Mouse (Mus musculus): ENCODE data around the gene Gdf15. TPM values are rescaled to one million over a fixed set of nuclear protein-coding genes. Genes with fewer than 3 reads are reported as not detected.

Gdf15 gene
- polyA plus RNA-seq, 1 experiment from 2014 or later: 0.20 TPM

- peak within 1 kb of the TSS; percentile 83 for H3K4me2 ChIP-seq (ENCODE audit: low read length)
- peak within 1 kb of the TSS; percentile 52 for H3K4me3 ChIP-seq (replicated peaks; ENCODE audit: low read length)
- H3K9me3 ChIP-seq (ENCODE audit: control insufficient read depth, low read length): no peaks in the 10 kb centered on the region
- no peaks in the 10 kb centered on the region for H3K36me3 ChIP-seq (ENCODE audit: control insufficient read depth, insufficient read depth)
- WGBS: under 1% methylated on average over 60 of the region's 60 CpGs
- H3K27me3 ChIP-seq (replicated peaks; ENCODE audit: control insufficient read depth, insufficient read depth, low read length): no peaks in the 10 kb centered on the region
- H3K4me1 ChIP-seq (replicated peaks; ENCODE audit: control insufficient read depth, insufficient read depth, low read length): peaks cover 19% of the 10 kb centered on the region
- H3K9ac ChIP-seq (replicated peaks; ENCODE audit: low read depth, low read length): peak within 1 kb of the TSS; percentile 60
- peak within 1 kb of the TSS; percentile 93 for H3K27ac ChIP-seq (ENCODE audit: low read length)
- ATAC-seq: peak; percentile 98
Observed at GRCm38 (mm10) chr8:70673079-70673856, 41.0 kb upstream of the Gdf15 start, which contains the start of gene Lsm4. TSS of gene Lsm4 (plus strand) at chr8:70673248.

GRCm38 (mm10) chr8:70672325-70673078 is 40.2 kb upstream of the Gdf15 start:
- ATAC-seq: no peak
- Histone ChIP-seq H3K4me3 (replicated peaks; ENCODE audit: low read length) (peak overlapping the region; percentile 40), H3K9me3 (ENCODE audit: control insufficient read depth, low read length) (no peaks in the 10 kb centered on the region), H3K4me1 (replicated peaks; ENCODE audit: control insufficient read depth, insufficient read depth, low read length) (peaks cover 19% of the 10 kb centered on the region), H3K27me3 (replicated peaks; ENCODE audit: control insufficient read depth, insufficient read depth, low read length) (no peaks in the 10 kb centered on the region), H3K27ac (ENCODE audit: low read length) (peak overlapping the region; percentile 93), H3K36me3 (ENCODE audit: control insufficient read depth, insufficient read depth) (no peaks in the 10 kb centered on the region), H3K9ac (replicated peaks; ENCODE audit: low read depth, low read length) (peak overlapping the region; percentile 60), H3K4me2 (ENCODE audit: low read length) (peak overlapping the region; percentile 52)
- 37% methylated on average over 19 of the region's 19 CpGs for WGBS

- peaks cover 19% of the 10 kb centered on the region for H3K4me1 ChIP-seq (replicated peaks; ENCODE audit: control insufficient read depth, insufficient read depth, low read length)
- H3K4me2 ChIP-seq (ENCODE audit: low read length): no peak overlapping the region
- H3K27me3 ChIP-seq (replicated peaks; ENCODE audit: control insufficient read depth, insufficient read depth, low read length): no peaks in the 10 kb centered on the region
- H3K4me3 ChIP-seq (replicated peaks; ENCODE audit: low read length): no peak overlapping the region
- 62% methylated on average over 10 of the region's 10 CpGs for WGBS
- H3K36me3 ChIP-seq (ENCODE audit: control insufficient read depth, insufficient read depth): no peaks in the 10 kb centered on the region
- peak overlapping the region; percentile 13; the same call in 1 of the 2 replicates for H3K27ac ChIP-seq (ENCODE audit: low read length)
- no peaks in the 10 kb centered on the region for H3K9me3 ChIP-seq (ENCODE audit: control insufficient read depth, low read length)
- H3K9ac ChIP-seq (replicated peaks; ENCODE audit: low read depth, low read length): no peak overlapping the region
- no peak for ATAC-seq
Observed at GRCm38 (mm10) chr8:70671615-70672324, 39.5 kb upstream of the Gdf15 start.

GRCm38 (mm10) chr8:70667071-70667470 is 34.8 kb upstream of the Gdf15 start:
- no peak overlapping the region for H3K4me3 ChIP-seq (replicated peaks; ENCODE audit: low read length)
- 60% methylated on average over 5 of the region's 5 CpGs for WGBS
- H3K4me2 ChIP-seq (ENCODE audit: low read length): no peak overlapping the region
- H3K36me3 ChIP-seq (ENCODE audit: control insufficient read depth, insufficient read depth): no peaks in the 10 kb centered on the region
- no peak overlapping the region for H3K9ac ChIP-seq (replicated peaks; ENCODE audit: low read depth, low read length)
- no peaks in the 10 kb centered on the region for H3K27me3 ChIP-seq (replicated peaks; ENCODE audit: control insufficient read depth, insufficient read depth, low read length)
- H3K4me1 ChIP-seq (replicated peaks; ENCODE audit: control insufficient read depth, insufficient read depth, low read length): no peaks in the 10 kb centered on the region
- no peaks in the 10 kb centered on the region for H3K9me3 ChIP-seq (ENCODE audit: control insufficient read depth, low read length)
- ATAC-seq: peak; percentile 71
- H3K27ac ChIP-seq (ENCODE audit: low read length): no peak overlapping the region

GRCm38 (mm10) chr8:70665599-70665998 is 33.3 kb upstream of the Gdf15 start:
- H3K27me3 ChIP-seq (replicated peaks; ENCODE audit: control insufficient read depth, insufficient read depth, low read length): no peaks in the 10 kb centered on the region
- no peak for ATAC-seq
- no peak overlapping the region for H3K4me2 ChIP-seq (ENCODE audit: low read length)
- WGBS: 79% methylated on average over 2 of the region's 2 CpGs
- no peaks in the 10 kb centered on the region for H3K36me3 ChIP-seq (ENCODE audit: control insufficient read depth, insufficient read depth)
- H3K27ac ChIP-seq (ENCODE audit: low read length): no peak overlapping the region
- no peaks in the 10 kb centered on the region; the same call in 1 of the 2 replicates for H3K4me1 ChIP-seq (replicated peaks; ENCODE audit: control insufficient read depth, insufficient read depth, low read length)
- H3K9ac ChIP-seq (replicated peaks; ENCODE audit: low read depth, low read length): no peak overlapping the region
- no peaks in the 10 kb centered on the region for H3K9me3 ChIP-seq (ENCODE audit: control insufficient read depth, low read length)
- H3K4me3 ChIP-seq (replicated peaks; ENCODE audit: low read length): no peak overlapping the region

- H3K36me3 ChIP-seq (ENCODE audit: control insufficient read depth, insufficient read depth): no peaks in the 10 kb centered on the region
- H3K4me3 ChIP-seq (replicated peaks; ENCODE audit: low read length): no peak overlapping the region
Observed at GRCm38 (mm10) chr8:70664631-70665030, 32.4 kb upstream of the Gdf15 start.

GRCm38 (mm10) chr8:70663691-70664090 is 31.4 kb upstream of the Gdf15 start:
- Histone ChIP-seq H3K36me3 (ENCODE audit: control insufficient read depth, insufficient read depth) (no peaks in the 10 kb centered on the region), H3K4me1 (replicated peaks; ENCODE audit: control insufficient read depth, insufficient read depth, low read length) (peaks cover 15% of the 10 kb centered on the region), H3K9me3 (ENCODE audit: control insufficient read depth, low read length) (no peaks in the 10 kb centered on the region), H3K4me2 (ENCODE audit: low read length) (no peak overlapping the region), H3K9ac (replicated peaks; ENCODE audit: low read depth, low read length) (no peak overlapping the region), H3K4me3 (replicated peaks; ENCODE audit: low read length) (no peak overlapping the region), H3K27ac (ENCODE audit: low read length) (no peak overlapping the region), H3K27me3 (replicated peaks; ENCODE audit: control insufficient read depth, insufficient read depth, low read length) (no peaks in the 10 kb centered on the region)
- no peak for ATAC-seq
- 39% methylated on average over 4 of the region's 4 CpGs for WGBS

More at GRCm38 (mm10) chr8:70664631-70665030, 32.4 kb upstream of the Gdf15 start:
- no peaks in the 10 kb centered on the region for H3K9me3 ChIP-seq (ENCODE audit: control insufficient read depth, low read length)
- ATAC-seq: no peak
- no peak overlapping the region for H3K4me2 ChIP-seq (ENCODE audit: low read length)
- H3K9ac ChIP-seq (replicated peaks; ENCODE audit: low read depth, low read length): no peak overlapping the region
- peaks cover 9% of the 10 kb centered on the region for H3K4me1 ChIP-seq (replicated peaks; ENCODE audit: control insufficient read depth, insufficient read depth, low read length)
- H3K27me3 ChIP-seq (replicated peaks; ENCODE audit: control insufficient read depth, insufficient read depth, low read length): no peaks in the 10 kb centered on the region
- WGBS: 88% methylated on average over 2 of the region's 3 CpGs
- no peak overlapping the region for H3K27ac ChIP-seq (ENCODE audit: low read length)

GRCm38 (mm10) chr8:70660273-70660725 is 28.0 kb upstream of the Gdf15 start, which contains the start of gene Pgpep1:
TSS of gene Pgpep1 (minus strand) at chr8:70660388.
- H3K9me3 ChIP-seq (ENCODE audit: control insufficient read depth, low read length): no peaks in the 10 kb centered on the region
- WGBS: 4% methylated on average over 14 of the region's 14 CpGs
- H3K4me3 ChIP-seq (replicated peaks; ENCODE audit: low read length): peak within 1 kb of the TSS; percentile 63

More at GRCm38 (mm10) chr8:70660273-70660725, 28.0 kb upstream of the Gdf15 start, which contains the start of gene Pgpep1:
- H3K36me3 ChIP-seq (ENCODE audit: control insufficient read depth, insufficient read depth): no peaks in the 10 kb centered on the region
- H3K9ac ChIP-seq (replicated peaks; ENCODE audit: low read depth, low read length): peak within 1 kb of the TSS; percentile 77
- ATAC-seq: peak; percentile 35
- H3K27ac ChIP-seq (ENCODE audit: low read length): peak within 1 kb of the TSS; percentile 45; the same call in 1 of the 2 replicates
- H3K4me2 ChIP-seq (ENCODE audit: low read length): peak within 1 kb of the TSS; percentile 85
- H3K27me3 ChIP-seq (replicated peaks; ENCODE audit: control insufficient read depth, insufficient read depth, low read length): no peaks in the 10 kb centered on the region
- H3K4me1 ChIP-seq (replicated peaks; ENCODE audit: control insufficient read depth, insufficient read depth, low read length): peaks cover 33% of the 10 kb centered on the region
